Mouse (Mus musculus): ENCODE data around the gene Fcna. TPM values are rescaled to one million over a fixed set of nuclear protein-coding genes. Genes with fewer than 3 reads are reported as not detected.

Gene Fcna
- polyA plus RNA-seq, 1 experiment from 2014 or later: 1.4 TPM

Other genes with a start within 250 kb of the Fcna start
- gene Entpd2, start 232.2 kb downstream of the Fcna start, polyA plus RNA-seq (2014; fragmentation: Nextera tagmentation; extraction: Ambion mirVana): 8.0 and 9.0 TPM in 2 replicates
- gene Npdc1, start 228.7 kb downstream of the Fcna start, polyA plus RNA-seq (2014; fragmentation: Nextera tagmentation; extraction: Ambion mirVana): 48.3 and 53.7 TPM in 2 replicates
- 0.12 TPM in 1 of 2 replicates, not detected in the other for gene Fut7, start 204.8 kb downstream of the Fcna start, polyA plus RNA-seq (2014; fragmentation: Nextera tagmentation; extraction: Ambion mirVana)
- 5.4 and 6.4 TPM in 2 replicates for gene Abca2, start 199.3 kb downstream of the Fcna start, polyA plus RNA-seq (2014; fragmentation: Nextera tagmentation; extraction: Ambion mirVana)
- gene Clic3, start 171.2 kb downstream of the Fcna start, polyA plus RNA-seq (2014; fragmentation: Nextera tagmentation; extraction: Ambion mirVana): 7.2 and 9.0 TPM in 2 replicates
- 30.3 and 34.2 TPM in 2 replicates for gene Paxx, start 166.9 kb downstream of the Fcna start, polyA plus RNA-seq (2014; fragmentation: Nextera tagmentation; extraction: Ambion mirVana)
- gene Ptgds, start 158.0 kb downstream of the Fcna start, polyA plus RNA-seq (2014; fragmentation: Nextera tagmentation; extraction: Ambion mirVana): 5.3 and 6.4 TPM in 2 replicates
- gene Lcn12, start 134.1 kb downstream of the Fcna start, polyA plus RNA-seq (2014; fragmentation: Nextera tagmentation; extraction: Ambion mirVana): not detected in 2 replicates
- 77.5 and 79.3 TPM in 2 replicates for gene Fbxw5, start 127.3 kb downstream of the Fcna start, polyA plus RNA-seq (2014; fragmentation: Nextera tagmentation; extraction: Ambion mirVana)
- 4.8 and 7.4 TPM in 2 replicates for gene C8g, start 126.3 kb downstream of the Fcna start, polyA plus RNA-seq (2014; fragmentation: Nextera tagmentation; extraction: Ambion mirVana)
- 30.5 and 33.2 TPM in 2 replicates for gene Traf2, start 81.1 kb downstream of the Fcna start, polyA plus RNA-seq (2014; fragmentation: Nextera tagmentation; extraction: Ambion mirVana)
- 342 and 346 TPM in 2 replicates for gene Edf1, start 70.2 kb downstream of the Fcna start, polyA plus RNA-seq (2014; fragmentation: Nextera tagmentation; extraction: Ambion mirVana)
- 3.6 and 5.5 TPM in 2 replicates for gene Mamdc4, start 53.2 kb downstream of the Fcna start, polyA plus RNA-seq (2014; fragmentation: Nextera tagmentation; extraction: Ambion mirVana)
- 225 and 231 TPM in 2 replicates for gene Phpt1, start 52.8 kb downstream of the Fcna start, polyA plus RNA-seq (2014; fragmentation: Nextera tagmentation; extraction: Ambion mirVana)
- gene Ajm1, start 46.3 kb downstream of the Fcna start, polyA plus RNA-seq (2014; fragmentation: Nextera tagmentation; extraction: Ambion mirVana): 0.70 and 1.3 TPM in 2 replicates
- 67.2 and 69.0 TPM in 2 replicates for gene Rabl6, start 19.5 kb downstream of the Fcna start, polyA plus RNA-seq (2014; fragmentation: Nextera tagmentation; extraction: Ambion mirVana)
- 0.19 and 0.24 TPM in 2 replicates for gene Ccdc183, start 10.4 kb downstream of the Fcna start, polyA plus RNA-seq (2014; fragmentation: Nextera tagmentation; extraction: Ambion mirVana)
- 25.5 and 26.3 TPM in 2 replicates for gene Tmem141, start 6.0 kb downstream of the Fcna start, polyA plus RNA-seq (2014; fragmentation: Nextera tagmentation; extraction: Ambion mirVana)
- not detected in 2 replicates for gene Lcn8, start 25.1 kb upstream of the Fcna start, polyA plus RNA-seq (2014; fragmentation: Nextera tagmentation; extraction: Ambion mirVana)
- gene Lcn5, start 29.9 kb upstream of the Fcna start, polyA plus RNA-seq (2014; fragmentation: Nextera tagmentation; extraction: Ambion mirVana): not detected in 2 replicates
- not detected in 2 replicates for gene Lcn6, start 48.8 kb upstream of the Fcna start, polyA plus RNA-seq (2014; fragmentation: Nextera tagmentation; extraction: Ambion mirVana)
- gene Lcn10, start 54.7 kb upstream of the Fcna start, polyA plus RNA-seq (2014; fragmentation: Nextera tagmentation; extraction: Ambion mirVana): not detected in 2 replicates
- gene Obp2a, start 72.0 kb upstream of the Fcna start, polyA plus RNA-seq (2014; fragmentation: Nextera tagmentation; extraction: Ambion mirVana): not detected in 2 replicates
- 72.0 and 74.9 TPM in 2 replicates for gene Bmyc, start 78.7 kb upstream of the Fcna start, polyA plus RNA-seq (2014; fragmentation: Nextera tagmentation; extraction: Ambion mirVana)
- gene Obp2b, start 109.0 kb upstream of the Fcna start, polyA plus RNA-seq (2014; fragmentation: Nextera tagmentation; extraction: Ambion mirVana): not detected in 2 replicates
- not detected in 2 replicates for gene Lcn3, start 137.5 kb upstream of the Fcna start, polyA plus RNA-seq (2014; fragmentation: Nextera tagmentation; extraction: Ambion mirVana)
- not detected in 2 replicates for gene Lcn11, start 149.0 kb upstream of the Fcna start, polyA plus RNA-seq (2014; fragmentation: Nextera tagmentation; extraction: Ambion mirVana)
- gene Gm13539, start 154.2 kb upstream of the Fcna start, polyA plus RNA-seq (2014; fragmentation: Nextera tagmentation; extraction: Ambion mirVana): not detected in 2 replicates
- gene Glt6d1, start 187.8 kb upstream of the Fcna start, polyA plus RNA-seq (2014; fragmentation: Nextera tagmentation; extraction: Ambion mirVana): not detected in 2 replicates
- not detected in 2 replicates for gene Lcn9, start 195.1 kb upstream of the Fcna start, polyA plus RNA-seq (2014; fragmentation: Nextera tagmentation; extraction: Ambion mirVana)
- not detected in 2 replicates for gene Sohlh1, start 219.2 kb upstream of the Fcna start, polyA plus RNA-seq (2014; fragmentation: Nextera tagmentation; extraction: Ambion mirVana)
- gene Kcnt1, start 235.7 kb upstream of the Fcna start, polyA plus RNA-seq (2014; fragmentation: Nextera tagmentation; extraction: Ambion mirVana): 0.59 and 0.80 TPM in 2 replicates